Mouse (Mus musculus) monocyte, adult 59 days (primary cell): Measurements from ENCODE around the gene Plppr1. TPM values are rescaled to one million over a fixed set of nuclear protein-coding genes. Genes with fewer than 3 reads are reported as not detected.

Experiments
- total RNA-seq, 2 experiments: library from RNA; stranded (reverse); gene quantifications; one replicate each; pipeline ENCODE4 v1.2.4; 2023

Plppr1 gene
- not detected for total RNA-seq

GRCm38 (mm10) chr4:49059021-49059401 lies at the start of gene Plppr1:
Gene Plppr1 (plus strand): TSS chr4:49059273.

